Mouse (Mus musculus) midbrain, embryonic 11.5 days (tissue): ENCODE results near the gene Rbm6. TPM values are rescaled to one million over a fixed set of nuclear protein-coding genes. Genes with fewer than 3 reads are reported as not detected.
A peak's percentile ranks its signal among the peaks of the same experiment; 100 is the strongest.

Experiments
- ATAC-seq: fragments of 200-750 bp; cut with Nextera tagmentation; 2 replicates; pipeline ENCODE4 v1.8.0; 2017; ENCODE audit warnings: moderate TSS enrichment, moderate library complexity; ENCODE audit not compliant: low FRiP score
- DNase-seq: peaks from one replicate; pipeline ENCODE4 v3.0.0; 2015; ENCODE audit warnings: low spot score; ENCODE audit errors: missing footprints
- H3K27ac ChIP-seq: fragments of 300-500 bp; sonication (generic); 2 replicates; pipeline ENCODE4 v1.5.1; 2014; ENCODE audit warnings: low read depth, low read length
- H3K27me3 ChIP-seq: fragments of 300-500 bp; sonication (generic); 2 replicates; pipeline ENCODE4 v1.6.1; 2014; ENCODE audit warnings: mild to moderate bottlenecking, low read length, moderate library complexity, mixed read lengths; ENCODE audit not compliant: control insufficient read depth, insufficient read depth
- H3K36me3 ChIP-seq: fragments of 300-500 bp; sonication (generic); 2 replicates; pipeline ENCODE4 v1.6.1; 2014; ENCODE audit warnings: mild to moderate bottlenecking, low read length, moderate library complexity, mixed read lengths; ENCODE audit not compliant: control insufficient read depth, insufficient read depth
- H3K4me1 ChIP-seq: fragments of 300-500 bp; sonication (generic); 2 replicates; pipeline ENCODE4 v1.6.1; 2014; ENCODE audit warnings: low read length; ENCODE audit not compliant: control insufficient read depth, insufficient read depth
- H3K4me2 ChIP-seq: fragments of 300-500 bp; sonication (generic); 2 replicates; pipeline ENCODE4 v1.6.1; 2014; ENCODE audit warnings: mild to moderate bottlenecking, moderate library complexity
- H3K4me3 ChIP-seq: fragments of 300-500 bp; sonication (generic); 2 replicates; pipeline ENCODE4 v1.5.1; 2014; ENCODE audit warnings: low read depth, low read length
- H3K9ac ChIP-seq: fragments of 300-500 bp; sonication (generic); 2 replicates; pipeline ENCODE4 v1.6.1; 2014; ENCODE audit warnings: low read length
- H3K9me3 ChIP-seq: fragments of 300-500 bp; sonication (generic); 2 replicates; pipeline ENCODE4 v1.6.1; 2016; ENCODE audit warnings: low read length; ENCODE audit not compliant: control insufficient read depth
- WGBS: fragments of 180-500 bp; shearing (Covaris S2); extraction: QIAGEN DNeasy Blood & Tissue Kit; methylation state at CpG from one replicate; pipeline ENCODE4 v1.1.7; 2014; 5-methylcytosine and 5-hydroxymethylcytosine counted together
- polyA plus RNA-seq: library from polyadenylated mRNA; unstranded; fragments of >200 nt; fragmentation: Nextera tagmentation; extraction: Ambion mirVana; gene quantifications from 2 replicates; pipeline ENCODE4 v1.2.1, GENCODE M21; 2014

Rbm6 gene
- 104 and 114 TPM in 2 replicates for polyA plus RNA-seq

DNA sequence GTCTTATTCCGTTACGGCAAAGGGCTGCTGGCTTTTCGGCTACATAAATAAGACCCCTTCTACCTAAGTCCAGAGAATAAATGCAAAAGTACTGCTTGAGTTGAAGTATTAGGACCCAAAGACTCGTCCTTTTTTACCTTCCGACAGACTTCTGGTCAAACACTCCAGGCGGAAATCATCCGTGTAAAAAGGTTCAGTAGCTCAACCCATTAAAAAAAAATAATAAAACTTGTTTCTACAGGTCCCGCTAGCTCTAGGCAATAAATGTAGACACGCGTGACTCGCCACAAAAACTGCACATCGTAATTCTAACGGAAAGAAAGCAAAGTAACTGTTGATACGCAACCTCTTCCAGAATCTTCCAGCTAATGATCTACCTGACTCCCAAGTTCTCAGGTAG, at the start of gene Rbm6:
Rbm6 (minus strand) TSS at position 101 of the 400 bp plus-strand sequence.
- no peaks in the 10 kb centered on the region for H3K27me3 ChIP-seq
- H3K4me3 ChIP-seq, result peak within 1 kb of the TSS; percentile 99
- H3K4me2 ChIP-seq, result peak within 1 kb of the TSS; percentile 84
- DNase-seq (no peak), ATAC-seq (no peak)
- H3K27ac ChIP-seq, result peak within 1 kb of the TSS; percentile 92
- H3K9me3 ChIP-seq, result no peaks in the 10 kb centered on the region
- peaks cover 10% of the 10 kb centered on the region for H3K4me1 ChIP-seq
- H3K36me3 ChIP-seq, result no peaks in the 10 kb centered on the region; the same call in 1 of the 2 replicates
- peak within 1 kb of the TSS; percentile 97 for H3K9ac ChIP-seq
- 12% methylated on average over 14 of the region's 14 CpGs for WGBS

DNA sequence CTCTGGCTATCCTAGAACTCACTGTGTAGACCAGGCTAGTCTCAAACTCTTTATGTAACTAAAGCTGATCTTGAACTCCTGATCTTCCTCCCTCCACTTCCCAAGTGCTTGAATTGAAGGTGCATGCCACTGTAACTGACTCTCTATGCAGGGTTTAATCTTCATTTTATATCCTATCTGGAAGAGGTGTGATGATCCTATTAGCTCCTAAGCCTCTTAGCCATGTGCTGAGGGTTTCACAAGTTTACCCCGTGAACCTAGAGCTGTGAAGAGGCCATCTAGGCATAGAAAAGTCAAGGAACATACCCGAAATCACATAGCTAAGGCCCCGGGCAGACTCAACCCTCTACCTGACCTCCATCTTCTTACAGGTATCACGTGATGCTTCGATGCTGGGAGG, 46.4 kb upstream of the Rbm6 start:
- no peaks in the 10 kb centered on the region for H3K9me3 ChIP-seq
- WGBS, result 84% methylated on average over 5 of the region's 5 CpGs
- H3K27ac ChIP-seq, result no peak overlapping the region
- H3K4me2 ChIP-seq, result no peak overlapping the region
- no peak overlapping the region for H3K4me3 ChIP-seq
- DNase-seq, result no peak
- peaks cover 16% of the 10 kb centered on the region for H3K4me1 ChIP-seq
- no peaks in the 10 kb centered on the region for H3K36me3 ChIP-seq
- no peak overlapping the region for H3K9ac ChIP-seq
- no peaks in the 10 kb centered on the region for H3K27me3 ChIP-seq
- ATAC-seq, result no peak

DNA sequence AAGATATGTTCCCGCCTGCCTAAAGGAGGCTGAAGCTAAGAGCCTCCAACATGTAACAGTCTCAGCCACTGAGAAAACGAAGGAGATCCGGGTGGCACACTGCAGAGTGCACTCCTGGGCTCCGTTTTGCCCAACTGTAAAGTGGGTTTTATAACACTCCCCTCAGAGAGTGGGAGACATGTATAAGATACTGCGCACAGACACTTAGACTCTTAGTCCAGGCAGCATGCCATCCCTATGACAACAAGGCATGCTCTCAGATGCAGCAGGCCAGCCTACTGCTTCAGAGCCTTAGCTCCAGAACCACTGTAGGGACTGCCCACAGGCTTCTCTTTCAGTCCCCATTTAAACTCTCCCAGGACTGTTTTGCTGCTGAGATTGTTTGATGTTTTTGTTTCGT, 45.8 kb upstream of the Rbm6 start:
- H3K4me3 ChIP-seq, result no peak overlapping the region
- no peaks in the 10 kb centered on the region for H3K27me3 ChIP-seq
- H3K4me1 ChIP-seq, result peaks cover 11% of the 10 kb centered on the region
- H3K4me2 ChIP-seq, result no peak overlapping the region
- DNase-seq, result no peak
- no peak for ATAC-seq
- no peaks in the 10 kb centered on the region for H3K9me3 ChIP-seq
- no peak overlapping the region for H3K27ac ChIP-seq
- H3K36me3 ChIP-seq, result no peaks in the 10 kb centered on the region
- no peak overlapping the region for H3K9ac ChIP-seq
- WGBS, result 84% methylated on average over 6 of the region's 6 CpGs

DNA sequence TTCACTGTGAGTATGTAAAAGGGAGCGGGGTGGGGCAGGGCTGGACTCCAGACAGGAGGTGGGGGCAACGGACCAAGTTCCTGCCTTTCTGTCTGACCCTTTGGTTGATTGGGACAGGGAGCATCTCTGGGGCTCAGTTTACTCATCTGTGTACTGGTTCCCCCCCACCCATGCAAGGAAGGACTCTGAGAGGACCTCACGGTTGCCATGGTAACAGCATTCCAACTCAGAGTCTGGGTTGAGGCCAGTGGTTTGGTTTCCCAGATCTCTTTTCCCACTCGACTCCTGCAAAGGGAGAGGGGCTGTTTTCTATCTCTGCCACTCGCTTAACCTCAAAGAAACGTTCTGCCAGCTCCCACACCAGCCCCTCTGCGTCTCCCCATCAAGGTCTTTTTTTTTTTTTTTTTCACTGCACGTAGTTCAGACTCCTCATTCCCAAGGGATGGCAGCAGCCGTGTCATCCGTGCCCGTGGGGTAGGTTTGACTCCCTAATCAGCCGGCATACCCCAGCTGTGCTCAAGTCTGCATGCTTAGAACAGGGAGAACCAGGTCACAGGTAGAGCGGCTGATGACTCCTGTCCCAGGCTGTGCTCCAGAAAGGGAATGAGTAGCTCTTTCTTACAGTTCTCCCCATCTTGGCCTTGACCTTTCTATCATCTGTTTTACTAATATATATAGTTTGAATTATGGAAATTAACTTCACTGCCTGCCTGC, 45.0 kb upstream of the Rbm6 start:
- peaks cover 11% of the 10 kb centered on the region for H3K4me1 ChIP-seq
- no peak for DNase-seq
- H3K27me3 ChIP-seq, result no peaks in the 10 kb centered on the region
- ATAC-seq, result peak; percentile 40; the same call in 1 of the 2 replicates
- no peak overlapping the region for H3K27ac ChIP-seq
- no peak overlapping the region for H3K9ac ChIP-seq
- no peaks in the 10 kb centered on the region for H3K9me3 ChIP-seq
- H3K4me3 ChIP-seq, result no peak overlapping the region
- H3K4me2 ChIP-seq, result no peak overlapping the region
- WGBS, result 34% methylated on average over 13 of the region's 13 CpGs
- no peaks in the 10 kb centered on the region for H3K36me3 ChIP-seq

DNA sequence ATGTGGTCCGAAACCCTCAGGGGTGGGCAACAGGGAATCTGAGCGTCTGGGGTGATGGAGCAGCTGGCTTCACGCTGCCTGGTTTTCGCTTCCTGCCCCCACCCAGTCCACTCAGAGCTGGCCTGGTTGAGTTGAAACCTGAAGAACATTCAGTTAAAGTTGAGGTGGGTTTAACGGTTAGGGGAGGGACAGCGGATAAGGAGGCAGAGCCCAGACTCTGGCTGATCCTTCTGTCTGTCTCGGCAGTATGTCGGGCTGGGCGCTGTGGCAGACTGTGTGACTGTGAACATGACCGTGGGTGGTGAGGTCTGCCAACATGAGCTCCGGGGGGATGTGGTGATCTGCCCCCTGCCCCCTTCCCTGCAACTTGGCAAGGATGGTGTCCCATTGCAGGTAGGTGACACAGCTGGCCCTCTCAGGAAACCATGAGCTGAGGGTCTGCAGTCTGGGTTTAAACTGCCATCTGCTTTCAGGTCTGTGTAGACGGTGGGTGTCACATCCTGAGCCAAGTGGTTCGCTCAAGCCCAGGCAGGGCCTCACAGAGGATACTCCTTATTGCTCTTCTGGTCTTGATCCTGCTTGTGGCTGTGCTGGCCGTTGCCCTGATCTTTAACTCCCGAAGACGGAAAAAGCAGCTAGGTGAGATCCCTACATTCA, 41.9 kb upstream of the Rbm6 start:
- no peak overlapping the region for H3K27ac ChIP-seq
- no peak overlapping the region for H3K9ac ChIP-seq
- no peaks in the 10 kb centered on the region for H3K27me3 ChIP-seq
- no peaks in the 10 kb centered on the region for H3K36me3 ChIP-seq
- H3K4me1 ChIP-seq, result peaks cover 11% of the 10 kb centered on the region
- no peak overlapping the region for H3K4me2 ChIP-seq
- no peak overlapping the region for H3K4me3 ChIP-seq
- no peaks in the 10 kb centered on the region for H3K9me3 ChIP-seq
- ATAC-seq (no peak), DNase-seq (no peak)
- WGBS, result 83% methylated on average over 16 of the region's 16 CpGs

DNA sequence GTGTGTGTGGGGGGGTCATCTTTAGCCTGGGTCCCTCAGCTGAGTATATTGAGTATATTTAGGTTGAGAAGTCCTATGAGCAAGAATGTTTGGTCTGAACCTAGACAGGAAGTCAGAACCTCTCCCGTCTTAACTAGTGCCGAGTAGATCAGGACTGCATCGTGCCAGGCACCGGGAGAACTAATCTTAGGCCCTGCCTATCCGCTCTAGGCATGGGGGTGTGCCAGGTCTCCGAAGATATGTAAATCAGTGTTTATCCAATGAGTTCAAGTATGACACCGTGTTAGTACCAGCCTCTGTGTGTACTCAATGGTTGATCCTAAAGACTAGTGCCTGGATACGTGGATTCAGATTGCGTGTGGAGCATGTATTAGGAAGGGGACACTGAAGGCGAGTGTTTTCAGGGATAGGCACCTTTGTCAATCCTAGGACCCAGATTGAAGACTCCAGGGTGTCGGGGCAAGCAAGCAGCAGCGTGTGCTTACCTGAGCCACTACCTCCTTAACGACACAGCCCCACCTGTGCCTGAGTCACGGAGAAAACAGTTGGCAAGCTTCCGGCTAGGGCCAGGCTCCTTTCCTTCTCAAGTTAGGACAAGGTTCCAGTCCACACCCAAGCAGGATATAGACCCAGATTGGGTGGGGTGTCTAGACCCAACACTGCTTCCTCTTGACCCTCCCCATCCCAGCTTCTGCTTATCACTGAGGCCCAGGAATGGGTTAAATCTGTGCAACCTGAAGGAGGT, 37.2 kb upstream of the Rbm6 start:
- Histone ChIP-seq H3K4me3 (no peak overlapping the region), H3K9me3 (no peaks in the 10 kb centered on the region), H3K27me3 (no peaks in the 10 kb centered on the region; the same call in 1 of the 2 replicates), H3K9ac (no peak overlapping the region), H3K36me3 (no peaks in the 10 kb centered on the region), H3K4me1 (peaks cover 19% of the 10 kb centered on the region), H3K4me2 (no peak overlapping the region), H3K27ac (no peak overlapping the region)
- no peak for ATAC-seq
- DNase-seq, result peak; percentile 10
- WGBS, result 91% methylated on average over 15 of the region's 15 CpGs

DNA sequence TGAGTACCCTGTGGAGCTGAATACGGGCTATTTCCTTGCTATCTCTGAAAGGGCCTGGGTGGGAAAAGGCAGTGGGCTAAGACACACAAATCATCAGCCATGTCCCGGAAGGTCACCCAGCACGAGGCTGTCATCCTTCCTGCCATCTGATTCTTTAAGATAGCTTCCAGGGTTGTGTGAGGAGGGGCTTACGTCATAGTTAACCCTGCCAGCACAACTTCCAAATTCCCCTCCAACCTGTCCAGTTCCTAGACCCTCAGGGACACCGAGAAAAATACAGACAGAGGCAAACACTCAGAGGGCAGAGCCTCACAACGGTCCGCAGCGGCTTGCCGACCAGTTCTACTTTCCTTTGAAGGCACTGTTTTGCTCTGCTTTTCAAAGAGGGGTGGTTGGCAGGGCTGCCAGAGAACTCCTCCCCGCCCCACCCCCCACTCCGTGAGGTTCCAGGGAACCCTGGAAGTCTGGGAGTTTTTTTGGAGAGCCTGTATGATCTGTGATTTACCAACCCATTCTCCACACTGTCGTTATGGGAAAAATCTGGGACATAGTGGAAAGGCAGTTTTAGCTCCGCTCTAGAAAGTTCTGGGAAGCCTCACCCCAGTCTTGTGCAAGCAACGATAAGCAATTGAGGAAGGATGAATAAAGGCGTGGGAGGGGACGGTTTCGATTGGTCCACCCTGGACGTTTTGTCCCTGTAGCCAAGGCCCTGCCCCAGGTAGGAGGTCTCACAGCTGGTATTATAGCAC, 35.5 kb upstream of the Rbm6 start:
- Histone ChIP-seq H3K4me1 (peaks cover 19% of the 10 kb centered on the region), H3K4me3 (no peak overlapping the region), H3K36me3 (no peaks in the 10 kb centered on the region), H3K9ac (0 out of 2 replicates have a peak overlapping the region, but pooled peaks have one; percentile 12), H3K27me3 (no peaks in the 10 kb centered on the region; the same call in 1 of the 2 replicates), H3K27ac (no peak overlapping the region), H3K9me3 (no peaks in the 10 kb centered on the region), H3K4me2 (no peak overlapping the region; the same call in 1 of the 2 replicates)
- ATAC-seq, result no peak
- WGBS, result 31% methylated on average over 18 of the region's 18 CpGs
- no peak for DNase-seq

DNA sequence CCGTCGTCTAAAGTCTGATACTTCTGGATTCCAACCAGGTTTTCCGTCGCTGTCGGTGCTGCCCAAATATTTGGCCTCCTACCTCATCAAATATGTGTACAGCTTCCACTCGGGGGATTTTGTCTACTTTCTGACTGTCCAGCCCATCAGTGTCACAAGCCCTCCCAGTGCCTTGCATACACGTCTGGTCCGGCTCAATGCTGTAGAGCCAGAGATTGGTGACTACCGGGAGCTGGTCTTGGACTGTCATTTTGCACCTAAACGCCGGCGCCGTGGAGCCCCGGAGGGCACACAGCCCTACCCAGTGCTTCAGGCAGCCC, 34.7 kb upstream of the Rbm6 start:
- Histone ChIP-seq H3K4me1 (peaks cover 19% of the 10 kb centered on the region), H3K4me2 (no peak overlapping the region)
- 80% methylated on average over 14 of the region's 14 CpGs for WGBS

More for the DNA sequence above, 34.7 kb upstream of the Rbm6 start:
- Histone ChIP-seq H3K36me3 (no peaks in the 10 kb centered on the region), H3K9ac (no peak overlapping the region), H3K9me3 (no peaks in the 10 kb centered on the region), H3K4me3 (no peak overlapping the region), H3K27ac (no peak overlapping the region), H3K27me3 (no peaks in the 10 kb centered on the region; the same call in 1 of the 2 replicates)
- ATAC-seq (no peak), DNase-seq (no peak)
